Mouse (Mus musculus) adrenal gland, adult 8-10 months (tissue): ENCODE measurements around the gene Htatsf1. TPM values are rescaled to one million over a fixed set of nuclear protein-coding genes. Genes with fewer than 3 reads are reported as not detected.

Experiments used
- DNase-seq: peaks from one replicate; pipeline ENCODE4 v3.0.0; 2022
- total RNA-seq, 4 experiments: library from RNA; stranded (reverse); gene quantifications; 2 replicates each; pipeline ENCODE4 v1.2.4; 2022

Gene Htatsf1
- total RNA-seq: 10 to 100 TPM; 37.9 to 52.9 (median 47.0) TPM

- DNase-seq: peak; percentile 57
Observed at GRCm38 (mm10) chrX:57053174-57053992, at the start of gene Htatsf1. TSS of gene Htatsf1 (plus strand) at chrX:57053583.

- DNase-seq: no peak
Observed at GRCm38 (mm10) chrX:57012891-57013290, 40.5 kb upstream of the Htatsf1 start.

GRCm38 (mm10) chrX:57042774-57043173 is 10.6 kb upstream of the Htatsf1 start, which contains the start of gene Brs3:
TSS of gene Brs3 (plus strand) at chrX:57043074.
- no peak for DNase-seq

GRCm38 (mm10) chrX:57043869-57044268 is 9.5 kb upstream of the Htatsf1 start:
- DNase-seq: no peak

- DNase-seq: no peak
Observed at GRCm38 (mm10) chrX:57052848-57053173, 572 bp upstream of the Htatsf1 start.

GRCm38 (mm10) chrX:57053993-57054385 is 606 bp downstream of the Htatsf1 start:
- DNase-seq: no peak

- peak; percentile 5 for DNase-seq
Observed at GRCm38 (mm10) chrX:57081496-57081895, 28.1 kb downstream of the Htatsf1 start.

GRCm38 (mm10) chrX:57087806-57088205 is 34.4 kb downstream of the Htatsf1 start, which contains the start of gene Vgll1:
TSS of gene Vgll1 (plus strand) at chrX:57088106.
- no peak for DNase-seq

- DNase-seq: no peak
Observed at GRCm38 (mm10) chrX:57103415-57103814, 50.0 kb downstream of the Htatsf1 start.

GRCm38 (mm10) chrX:57106956-57107355 is 53.6 kb downstream of the Htatsf1 start:
- peak; percentile 8 for DNase-seq

Other genes with a start within 250 kb of the Htatsf1 start
- gene Map7d3, start 231.3 kb upstream of the Htatsf1 start, total RNA-seq: 1 to 10 TPM in 2 of 4 experiments, under 1 TPM in 2; 0.23 to 2.0 (median 1.0) TPM
- not detected for gene Adgrg4, start 183.4 kb upstream of the Htatsf1 start, total RNA-seq
- not detected for gene Brs3, start 10.5 kb upstream of the Htatsf1 start, total RNA-seq
- gene Vgll1, start 34.5 kb downstream of the Htatsf1 start, total RNA-seq: not detected
- gene Cd40lg, start 158.6 kb downstream of the Htatsf1 start, total RNA-seq: under 1 TPM in 1 of 4 experiments, not detected in 3; 0.24 TPM